Mouse (Mus musculus): ENCODE results near the gene Mgmt.
A peak's percentile ranks its signal among the peaks of the same experiment; 100 is the strongest.

Gene Mgmt

GRCm38 (mm10) chr7:137001215-137001614, 106.8 kb downstream of the Mgmt start:
- no peak for DNase-seq (ENCODE audit: low read depth)

- no peak for DNase-seq (ENCODE audit: low read depth)
Measured at GRCm38 (mm10) chr7:137001783-137002182, 107.4 kb downstream of the Mgmt start.

GRCm38 (mm10) chr7:137002431-137002830, 108.0 kb downstream of the Mgmt start:
- no peak for DNase-seq (ENCODE audit: low read depth)

- DNase-seq (ENCODE audit: low read depth): no peak
Measured at GRCm38 (mm10) chr7:137005293-137005692, 110.9 kb downstream of the Mgmt start.

GRCm38 (mm10) chr7:137008321-137008720, 113.9 kb downstream of the Mgmt start:
- DNase-seq (ENCODE audit: low read depth): no peak

GRCm38 (mm10) chr7:137009732-137010275, 115.4 kb downstream of the Mgmt start:
- DNase-seq (ENCODE audit: low read depth): no peak

- DNase-seq (ENCODE audit: low read depth): no peak
Measured at GRCm38 (mm10) chr7:137010451-137010850, 116.0 kb downstream of the Mgmt start.

- DNase-seq (ENCODE audit: low read depth): no peak
Measured at GRCm38 (mm10) chr7:137012687-137013086, 118.3 kb downstream of the Mgmt start.

GRCm38 (mm10) chr7:137013433-137013832, 119.0 kb downstream of the Mgmt start:
- DNase-seq (ENCODE audit: low read depth): no peak

GRCm38 (mm10) chr7:137018614-137019013, 124.2 kb downstream of the Mgmt start:
- DNase-seq (ENCODE audit: low read depth): no peak

- no peak for DNase-seq (ENCODE audit: low read depth)
Measured at GRCm38 (mm10) chr7:137020195-137020594, 125.8 kb downstream of the Mgmt start.

GRCm38 (mm10) chr7:137030789-137031188, 136.4 kb downstream of the Mgmt start:
- no peak for DNase-seq (ENCODE audit: low read depth)

GRCm38 (mm10) chr7:137033177-137033576, 138.8 kb downstream of the Mgmt start:
- DNase-seq (ENCODE audit: low read depth): no peak

GRCm38 (mm10) chr7:137034986-137035385, 140.6 kb downstream of the Mgmt start:
- DNase-seq (ENCODE audit: low read depth): no peak

GRCm38 (mm10) chr7:137035916-137036315, 141.5 kb downstream of the Mgmt start:
- no peak for DNase-seq (ENCODE audit: low read depth)

GRCm38 (mm10) chr7:137037471-137037870, 143.1 kb downstream of the Mgmt start:
- DNase-seq (ENCODE audit: low read depth): no peak

GRCm38 (mm10) chr7:137037872-137038271, 143.5 kb downstream of the Mgmt start:
- DNase-seq (ENCODE audit: low read depth): no peak

- no peak for DNase-seq (ENCODE audit: low read depth)
Measured at GRCm38 (mm10) chr7:137038311-137038945, 144.0 kb downstream of the Mgmt start.

GRCm38 (mm10) chr7:137038946-137039320, 144.5 kb downstream of the Mgmt start:
- no peak for DNase-seq (ENCODE audit: low read depth)

GRCm38 (mm10) chr7:137040646-137041045, 146.2 kb downstream of the Mgmt start:
- DNase-seq (ENCODE audit: low read depth): no peak

- no peak for DNase-seq (ENCODE audit: low read depth)
Measured at GRCm38 (mm10) chr7:137046891-137047290, 152.5 kb downstream of the Mgmt start.

- peak; percentile 55 for DNase-seq (ENCODE audit: low read depth)
Measured at GRCm38 (mm10) chr7:137048086-137048922, 153.9 kb downstream of the Mgmt start.

GRCm38 (mm10) chr7:137054343-137054742, 159.9 kb downstream of the Mgmt start:
- DNase-seq (ENCODE audit: low read depth): no peak

All from NIH3T3 (cell line).